Mouse (Mus musculus) gonadal fat pad, adult 2 months (tissue): Measurements from ENCODE around the gene Gm44502. TPM values are rescaled to one million over a fixed set of nuclear protein-coding genes. Genes with fewer than 3 reads are reported as not detected.

Source experiments
- polyA plus RNA-seq: library from polyadenylated mRNA; depleted of rRNA; stranded (reverse); fragments of >200 nt; gene quantifications from 2 replicates; pipeline ENCODE4 v1.2.3, GENCODE M21; 2012; rRNA removed

The Gm44502 gene
- polyA plus RNA-seq, 1 experiment: 0.32 TPM

Other genes with a start within 250 kb of the Gm44502 start
- gene Plxnb2, start 248.9 kb downstream of the Gm44502 start, polyA plus RNA-seq: 98.9 and 119 TPM in 2 replicates
- gene Dennd6b, start 233.2 kb downstream of the Gm44502 start, polyA plus RNA-seq: 12.2 and 13.6 TPM in 2 replicates
- gene Ppp6r2, start 218.1 kb downstream of the Gm44502 start, polyA plus RNA-seq: 89.2 and 158 TPM in 2 replicates
- gene Sbf1, start 114.4 kb downstream of the Gm44502 start, polyA plus RNA-seq: 127 and 142 TPM in 2 replicates
- gene Adm2, start 107.0 kb downstream of the Gm44502 start, polyA plus RNA-seq: 0.26 and 0.63 TPM in 2 replicates
- 0.23 TPM in 1 of 2 replicates, not detected in the other for gene Miox, start 95.3 kb downstream of the Gm44502 start, polyA plus RNA-seq
- gene Lmf2, start 74.0 kb downstream of the Gm44502 start, polyA plus RNA-seq: 42.6 and 49.3 TPM in 2 replicates
- 104 and 155 TPM in 2 replicates for gene Ncaph2, start 74.0 kb downstream of the Gm44502 start, polyA plus RNA-seq
- 25.6 and 29.8 TPM in 2 replicates for gene Sco2, start 55.9 kb downstream of the Gm44502 start, polyA plus RNA-seq
- gene Tymp, start 52.7 kb downstream of the Gm44502 start, polyA plus RNA-seq: 2.3 and 3.1 TPM in 2 replicates
- gene Odf3b, start 50.4 kb downstream of the Gm44502 start, polyA plus RNA-seq: 12.0 TPM in 2 replicates
- 0.04 and 0.08 TPM in 2 replicates for gene Klhdc7b, start 44.8 kb downstream of the Gm44502 start, polyA plus RNA-seq
- not detected in 2 replicates for gene Syce3, start 19.2 kb downstream of the Gm44502 start, polyA plus RNA-seq
- 3.4 and 7.0 TPM in 2 replicates for gene Cpt1b, start 3.8 kb downstream of the Gm44502 start, polyA plus RNA-seq
- 1.3 and 1.5 TPM in 2 replicates for gene C730034F03Rik, start 107 bp downstream of the Gm44502 start, polyA plus RNA-seq
- 47.6 and 51.2 TPM in 2 replicates for gene Chkb, start 212 bp upstream of the Gm44502 start, polyA plus RNA-seq
- gene Mapk8ip2, start 24.2 kb upstream of the Gm44502 start, polyA plus RNA-seq: 0.20 and 0.30 TPM in 2 replicates
- gene Arsa, start 47.7 kb upstream of the Gm44502 start, polyA plus RNA-seq: 31.6 and 36.6 TPM in 2 replicates
- 20.4 and 20.7 TPM in 2 replicates for gene Shank3, start 69.9 kb upstream of the Gm44502 start, polyA plus RNA-seq
- gene Acr, start 138.6 kb upstream of the Gm44502 start, polyA plus RNA-seq: 2.0 and 2.1 TPM in 2 replicates
- gene Rabl2, start 162.2 kb upstream of the Gm44502 start, polyA plus RNA-seq: 19.8 and 23.4 TPM in 2 replicates